Mouse (Mus musculus): ENCODE measurements around the gene Traf2. TPM values are rescaled to one million over a fixed set of nuclear protein-coding genes. Genes with fewer than 3 reads are reported as not detected.

Gene Traf2
- polyA plus RNA-seq, 1 experiment from 2014 or later = 6.2 TPM

DNA sequence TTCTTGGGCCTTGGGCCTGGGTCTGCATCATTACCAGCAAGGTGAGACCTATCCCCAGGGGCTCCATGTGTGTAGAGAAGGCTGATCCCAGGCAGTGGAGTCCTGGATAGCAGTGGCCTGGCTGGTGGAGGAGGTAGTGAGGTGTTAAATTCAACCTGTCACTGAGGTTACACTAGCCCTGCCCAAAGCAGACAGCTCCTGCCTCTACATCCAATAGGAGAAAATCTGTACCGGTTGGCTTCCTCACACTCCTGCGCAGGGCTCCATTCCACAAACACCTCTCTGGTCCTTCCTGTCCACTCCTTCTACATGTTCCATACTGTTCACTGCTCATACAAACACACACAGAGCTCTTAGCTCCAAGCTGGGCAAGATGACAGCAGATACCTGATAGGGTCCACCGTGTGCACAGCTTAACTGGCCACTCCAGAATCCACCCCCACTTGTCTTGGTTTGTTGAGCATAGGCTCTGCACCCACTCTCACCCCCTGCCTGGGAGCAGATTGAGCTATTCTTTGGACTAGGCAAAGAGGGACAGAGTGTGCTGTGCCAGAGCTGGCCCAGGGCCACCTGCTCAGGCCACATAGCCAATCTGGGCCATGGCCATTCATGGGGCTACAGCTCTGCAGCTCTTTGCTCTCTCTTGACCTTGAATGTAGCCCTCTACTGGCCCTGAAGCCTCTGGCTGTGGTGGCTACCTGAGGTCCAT lies 68.6 kb downstream of the Traf2 start:
- WGBS (ENCODE audit: missing documents) = 95% methylated on average over 3 of the region's 3 CpGs

DNA sequence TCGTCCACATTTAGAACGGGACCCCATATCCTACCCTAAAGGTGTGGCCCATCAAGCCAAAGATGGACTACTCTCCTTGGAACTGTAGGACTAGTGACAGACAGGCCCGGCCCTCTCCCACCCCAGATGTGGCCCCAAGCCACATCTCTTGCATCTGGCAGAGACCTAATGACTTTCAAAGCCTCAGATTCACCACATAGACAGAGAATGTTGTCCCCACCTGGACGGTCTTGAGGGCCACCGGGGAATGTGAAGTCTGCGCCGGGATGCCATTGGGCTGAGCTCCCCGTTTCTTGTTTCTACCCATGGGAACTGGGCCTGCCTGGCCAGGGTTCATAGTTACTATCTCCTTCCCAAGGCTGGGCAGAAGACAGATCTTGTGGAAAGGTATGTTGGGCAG lies 69.2 kb downstream of the Traf2 start:
- WGBS (ENCODE audit: missing documents) = 89% methylated on average over 8 of the region's 8 CpGs
- no peak overlapping the region for H3K4me3 ChIP-seq (ENCODE audit: inconsistent target)
- no peaks in the 10 kb centered on the region for H3K79me2 ChIP-seq (ENCODE audit: inconsistent target)
- no peak overlapping the region for H3K27ac ChIP-seq
- H3K36me3 ChIP-seq (ENCODE audit: inconsistent target) = no peaks in the 10 kb centered on the region

More for the DNA sequence above, 68.6 kb downstream of the Traf2 start:
- H3K79me2 ChIP-seq (ENCODE audit: inconsistent target) = no peaks in the 10 kb centered on the region
- H3K4me3 ChIP-seq (ENCODE audit: inconsistent target) = no peak overlapping the region
- H3K27ac ChIP-seq = no peak overlapping the region
- no peaks in the 10 kb centered on the region for H3K36me3 ChIP-seq (ENCODE audit: inconsistent target)

DNA sequence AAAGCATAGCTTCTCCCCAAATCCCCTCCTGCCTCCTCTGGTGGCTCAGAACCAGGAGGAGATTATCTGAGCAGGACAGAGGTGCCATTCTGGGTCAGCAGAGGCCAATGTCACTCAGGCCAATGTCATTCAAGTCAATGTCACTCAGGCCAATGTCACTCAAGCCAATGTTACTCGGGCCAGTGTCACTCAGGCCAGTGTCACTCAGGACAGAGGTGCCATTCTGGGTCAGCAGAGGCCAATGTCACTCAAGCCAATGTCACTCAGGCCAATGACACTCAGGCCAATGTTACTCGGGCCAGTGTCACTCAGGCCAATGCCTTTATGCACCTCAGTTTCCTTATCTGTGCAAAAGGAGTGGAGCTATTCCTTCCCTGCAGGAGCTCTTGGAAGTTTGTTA lies 74.2 kb downstream of the Traf2 start:
- H3K4me3 ChIP-seq (ENCODE audit: inconsistent target) = no peak overlapping the region
- H3K79me2 ChIP-seq (ENCODE audit: inconsistent target) = no peaks in the 10 kb centered on the region
- WGBS (ENCODE audit: missing documents) = 89% methylated on average over 2 of the region's 2 CpGs
- H3K27ac ChIP-seq = no peak overlapping the region
- no peaks in the 10 kb centered on the region for H3K36me3 ChIP-seq (ENCODE audit: inconsistent target)

DNA sequence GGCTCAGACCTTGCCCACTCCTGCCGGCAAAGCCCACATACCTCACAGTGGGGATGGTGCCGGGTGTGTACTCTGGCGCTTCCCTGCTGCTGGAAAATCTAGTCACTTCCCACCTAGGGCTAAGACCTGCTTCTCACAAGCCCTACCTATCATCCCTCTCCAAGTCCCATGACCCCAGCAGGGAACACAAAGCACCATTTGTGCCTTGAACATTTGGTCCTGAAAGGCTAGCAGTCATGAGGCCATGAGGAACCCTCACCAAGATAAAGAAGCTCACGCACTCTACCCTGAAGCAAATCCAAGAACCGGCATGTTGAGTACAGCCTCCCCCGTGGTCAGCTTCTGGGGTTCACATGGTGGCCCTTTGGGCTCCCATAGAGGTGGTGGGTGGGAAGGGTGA lies 76.8 kb downstream of the Traf2 start, which contains the start of gene Ptgds:
Ptgds (minus strand) TSS at position 78 of the 400 bp plus-strand sequence.
- Histone ChIP-seq H3K36me3 (ENCODE audit: inconsistent target) (no peaks in the 10 kb centered on the region), H3K4me3 (ENCODE audit: inconsistent target) (no peak within 1 kb of the TSS), H3K79me2 (ENCODE audit: inconsistent target) (no peaks in the 10 kb centered on the region), H3K27ac (no peak within 1 kb of the TSS)
- 88% methylated on average over 6 of the region's 6 CpGs for WGBS (ENCODE audit: missing documents)

DNA sequence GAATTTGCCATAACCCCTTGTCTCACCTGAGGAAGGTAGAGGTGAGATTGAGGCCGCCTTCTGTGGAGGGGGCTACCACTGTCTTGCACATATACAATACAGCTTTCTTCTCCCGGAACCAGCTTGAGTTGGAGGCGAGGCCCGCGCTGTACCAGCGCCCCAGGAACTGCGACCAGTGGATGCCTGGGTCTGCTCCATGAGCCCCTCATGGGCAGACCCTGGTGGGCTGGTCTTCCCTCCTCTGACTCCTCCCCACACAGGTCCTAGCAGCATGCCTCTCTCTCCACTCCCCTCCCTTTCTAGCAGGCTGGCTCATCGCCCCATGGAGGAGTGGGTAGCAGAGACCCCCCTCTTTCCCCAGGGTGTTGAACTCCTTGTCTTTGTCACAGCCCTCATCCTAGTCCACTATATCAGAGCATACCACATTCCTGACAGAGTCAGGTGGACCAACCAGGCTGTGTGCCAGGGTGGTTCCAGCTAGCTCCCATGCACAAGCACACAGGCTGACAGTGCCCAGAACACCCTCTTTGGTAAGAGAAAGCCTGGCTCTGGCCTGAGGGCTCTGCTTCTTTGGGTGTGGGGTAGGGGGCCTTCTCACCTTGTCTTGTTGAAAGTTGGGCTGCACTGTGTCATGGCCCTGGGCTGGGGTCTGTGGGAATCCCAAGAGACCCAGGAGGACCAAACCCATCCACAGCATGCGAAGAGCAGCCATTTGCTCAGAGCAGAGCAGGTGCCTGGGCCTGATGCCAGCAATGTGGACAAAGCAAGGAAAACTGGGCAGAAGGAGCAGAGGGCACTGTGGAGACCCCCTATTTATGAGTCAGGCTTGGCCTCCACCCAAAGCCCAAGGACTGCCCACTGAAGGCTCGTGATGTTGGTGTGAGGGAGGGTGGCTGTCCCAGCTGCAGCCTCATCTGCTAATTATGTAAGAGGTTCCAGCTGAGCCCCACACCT lies 77.5 kb downstream of the Traf2 start:
- 89% methylated on average over 10 of the region's 10 CpGs for WGBS (ENCODE audit: missing documents)
- H3K36me3 ChIP-seq (ENCODE audit: inconsistent target) = no peaks in the 10 kb centered on the region
- no peak overlapping the region for H3K27ac ChIP-seq

More for the DNA sequence above, 77.5 kb downstream of the Traf2 start:
- Histone ChIP-seq H3K79me2 (ENCODE audit: inconsistent target) (no peaks in the 10 kb centered on the region), H3K4me3 (ENCODE audit: inconsistent target) (no peak overlapping the region)

Other genes starting within 250 kb of the Traf2 start
- not detected in 3 replicates for gene Grin1, start 227.8 kb downstream of the Traf2 start, polyA plus RNA-seq (2018)
- gene Man1b1, start 214.6 kb downstream of the Traf2 start, polyA plus RNA-seq (2018) = 36.0 to 43.5 TPM (median 43.4 TPM) in 3 replicates
- 101 to 192 TPM (median 107 TPM) in 3 replicates for gene Dpp7, start 190.6 kb downstream of the Traf2 start, polyA plus RNA-seq (2018)
- 55.8 to 128 TPM (median 119 TPM) in 3 replicates for gene Uap1l1, start 181.3 kb downstream of the Traf2 start, polyA plus RNA-seq (2018)
- 0.13 to 0.73 TPM in 2 of 3 replicates, not detected in the other for gene Sapcd2, start 174.6 kb downstream of the Traf2 start, polyA plus RNA-seq (2018)
- 0.07 TPM in 1 of 3 replicates, not detected in the others for gene Entpd2, start 151.1 kb downstream of the Traf2 start, polyA plus RNA-seq (2018)
- 1.2 to 2.9 TPM (median 2.5 TPM) in 3 replicates for gene Npdc1, start 147.6 kb downstream of the Traf2 start, polyA plus RNA-seq (2018)
- 1.3 to 2.4 TPM (median 2.2 TPM) in 3 replicates for gene Fut7, start 123.7 kb downstream of the Traf2 start, polyA plus RNA-seq (2018)
- 9.5 to 19.7 TPM (median 13.5 TPM) in 3 replicates for gene Abca2, start 118.2 kb downstream of the Traf2 start, polyA plus RNA-seq (2018)
- gene Clic3, start 90.1 kb downstream of the Traf2 start, polyA plus RNA-seq (2018) = not detected in 3 replicates
- gene Paxx, start 85.8 kb downstream of the Traf2 start, polyA plus RNA-seq (2018) = 6.0 to 12.9 TPM (median 6.4 TPM) in 3 replicates
- not detected in 3 replicates for gene Ptgds, start 76.9 kb downstream of the Traf2 start, polyA plus RNA-seq (2018)
- not detected in 3 replicates for gene Lcn12, start 53.0 kb downstream of the Traf2 start, polyA plus RNA-seq (2018)
- 21.9 to 35.3 TPM (median 28.7 TPM) in 3 replicates for gene Fbxw5, start 46.2 kb downstream of the Traf2 start, polyA plus RNA-seq (2018)
- 0.14 to 2.1 TPM in 2 of 3 replicates, not detected in the other for gene C8g, start 45.2 kb downstream of the Traf2 start, polyA plus RNA-seq (2018)
- 258 to 279 TPM (median 262 TPM) in 3 replicates for gene Edf1, start 10.9 kb upstream of the Traf2 start, polyA plus RNA-seq (2018)
- 0.04 to 0.60 TPM (median 0.15 TPM) in 3 replicates for gene Mamdc4, start 27.9 kb upstream of the Traf2 start, polyA plus RNA-seq (2018)
- 9.0 to 13.7 TPM (median 13.0 TPM) in 3 replicates for gene Phpt1, start 28.3 kb upstream of the Traf2 start, polyA plus RNA-seq (2018)
- gene Ajm1, start 34.8 kb upstream of the Traf2 start, polyA plus RNA-seq (2018) = 0.07 to 0.50 TPM (median 0.26 TPM) in 3 replicates
- gene Rabl6, start 61.6 kb upstream of the Traf2 start, polyA plus RNA-seq (2018) = 48.4 to 64.3 TPM (median 52.1 TPM) in 3 replicates
- gene Ccdc183, start 70.7 kb upstream of the Traf2 start, polyA plus RNA-seq (2018) = not detected in 3 replicates
- 22.2 to 28.7 TPM (median 23.3 TPM) in 3 replicates for gene Tmem141, start 75.1 kb upstream of the Traf2 start, polyA plus RNA-seq (2018)
- 12.7 to 19.5 TPM (median 16.6 TPM) in 3 replicates for gene Fcna, start 81.1 kb upstream of the Traf2 start, polyA plus RNA-seq (2018)
- not detected in 3 replicates for gene Lcn8, start 106.2 kb upstream of the Traf2 start, polyA plus RNA-seq (2018)
- gene Lcn5, start 111.0 kb upstream of the Traf2 start, polyA plus RNA-seq (2018) = not detected in 3 replicates
- gene Lcn6, start 129.8 kb upstream of the Traf2 start, polyA plus RNA-seq (2018) = not detected in 3 replicates
- gene Lcn10, start 135.8 kb upstream of the Traf2 start, polyA plus RNA-seq (2018) = not detected in 3 replicates
- not detected in 3 replicates for gene Obp2a, start 153.1 kb upstream of the Traf2 start, polyA plus RNA-seq (2018)
- gene Bmyc, start 159.8 kb upstream of the Traf2 start, polyA plus RNA-seq (2018) = 8.6 to 19.6 TPM (median 15.7 TPM) in 3 replicates
- gene Obp2b, start 190.1 kb upstream of the Traf2 start, polyA plus RNA-seq (2018) = not detected in 3 replicates
- gene Lcn3, start 218.6 kb upstream of the Traf2 start, polyA plus RNA-seq (2018) = not detected in 3 replicates
- not detected in 3 replicates for gene Lcn11, start 230.1 kb upstream of the Traf2 start, polyA plus RNA-seq (2018)
- gene Gm13539, start 235.3 kb upstream of the Traf2 start, polyA plus RNA-seq (2018) = not detected in 3 replicates